Mouse (Mus musculus) heart, postnatal 0 days (tissue): ENCODE measurements around the gene Cep104.

Source experiments
- CTCF ChIP-seq: IDR thresholded peaks from 2 replicates; pipeline ENCODE4 v1.5.1; 2016; ENCODE audit warnings: antibody characterized with exemption, control low read depth, low read depth
- EP300 ChIP-seq: IDR thresholded peaks from 2 replicates; pipeline ENCODE4 v1.6.1; 2016; ENCODE audit warnings: antibody characterized with exemption, low read depth

DNA sequence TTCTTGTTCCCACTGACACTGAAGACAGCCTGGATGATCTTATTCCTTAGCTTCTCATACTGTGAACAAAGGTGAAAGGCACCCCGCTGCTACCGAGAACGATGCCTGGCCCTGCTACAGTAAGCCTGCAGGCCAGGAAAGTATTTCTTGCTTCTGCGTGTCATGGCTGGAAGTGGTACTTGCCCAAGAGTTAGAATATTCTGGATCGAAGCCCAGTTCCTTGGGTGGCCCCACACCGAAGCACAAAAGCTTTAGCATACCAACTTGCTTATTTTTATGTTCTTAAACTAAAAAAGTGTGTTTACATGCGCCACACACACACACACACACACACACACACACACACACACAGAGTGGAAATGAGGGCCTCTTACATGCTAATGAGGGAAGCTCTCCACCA, 53.1 kb downstream of the Cep104 start:
- no peak for TF ChIP-seq CTCF
- no peak for TF ChIP-seq EP300
